Mouse (Mus musculus) megakaryocyte, embryonic 14.5 days (primary cell): Measurements from ENCODE around the gene Akt1.

ENCODE experiments used
- FLI1 ChIP-seq: IDR thresholded peaks from 2 replicates; pipeline ENCODE4 v1.6.1; 2012; ENCODE audit warnings: low read length, inconsistent platforms, mixed read lengths
- GATA1 ChIP-seq: IDR thresholded peaks from 3 replicates; pipeline ENCODE4 v1.6.1; 2012; ENCODE audit warnings: mixed read lengths, low read length, inconsistent platforms, borderline replicate concordance

- TF ChIP-seq GATA1 (no peak), FLI1 (no peak)
These were observed 32.3 kb upstream of the Akt1 start for GRCm38 (mm10) chr12:112706704-112707572.
